Mouse (Mus musculus): ENCODE measurements around the gene Prkacb. TPM values are rescaled to one million over a fixed set of nuclear protein-coding genes. Genes with fewer than 3 reads are reported as not detected.
A peak's percentile ranks its signal among the peaks of the same experiment; 100 is the strongest.

Prkacb gene
- 10 to 100 TPM; 72.9 to 76.0 TPM for total RNA-seq (2021)
- long read RNA-seq, experiment 1, full-length matches to known transcripts, result 64 of 73 reads
- long read RNA-seq, experiment 1, partial matches to known transcripts, result 3 of 73 reads
- long read RNA-seq, experiment 1, other reads (novel, unspliced or antisense), result 6 of 73 reads
- long read RNA-seq, experiment 2, full-length matches to known transcripts, result 87 of 95 reads
- long read RNA-seq, experiment 2, partial matches to known transcripts, result 1 of 95 reads
- long read RNA-seq, experiment 2, other reads (novel, unspliced or antisense), result 7 of 95 reads

DNA sequence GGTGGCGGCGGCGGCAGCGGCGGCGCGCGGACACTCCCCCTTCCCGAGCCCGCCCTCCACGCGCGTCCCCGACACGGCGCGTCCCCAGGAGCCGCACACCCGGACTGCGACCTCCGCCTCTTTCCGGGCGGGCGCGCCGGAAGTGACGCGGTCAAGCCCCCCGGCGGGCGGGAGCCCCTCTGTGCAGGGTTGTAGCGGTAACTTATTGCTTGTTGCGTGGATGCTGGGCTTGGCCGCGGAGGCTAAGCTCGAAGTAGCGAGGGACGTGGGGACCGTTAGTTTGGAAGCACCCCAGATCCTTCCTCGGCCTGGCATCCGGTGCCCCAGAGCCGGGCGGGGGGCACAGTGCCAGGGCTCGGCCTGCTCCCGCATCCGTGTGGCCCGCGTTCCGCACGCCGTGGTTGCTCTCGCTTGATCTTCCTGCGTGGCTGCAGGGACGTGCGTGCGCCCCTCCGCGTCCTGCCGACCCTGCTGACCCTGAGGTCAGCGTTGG, at the start of gene Prkacb:
Gene Prkacb, minus strand, starts transcription at position 90 of the 493 bp plus-strand sequence.
- peak; percentile 88 to 92 for DNase-seq (ENCODE audit: low spot score in 2 of 2)

DNA sequence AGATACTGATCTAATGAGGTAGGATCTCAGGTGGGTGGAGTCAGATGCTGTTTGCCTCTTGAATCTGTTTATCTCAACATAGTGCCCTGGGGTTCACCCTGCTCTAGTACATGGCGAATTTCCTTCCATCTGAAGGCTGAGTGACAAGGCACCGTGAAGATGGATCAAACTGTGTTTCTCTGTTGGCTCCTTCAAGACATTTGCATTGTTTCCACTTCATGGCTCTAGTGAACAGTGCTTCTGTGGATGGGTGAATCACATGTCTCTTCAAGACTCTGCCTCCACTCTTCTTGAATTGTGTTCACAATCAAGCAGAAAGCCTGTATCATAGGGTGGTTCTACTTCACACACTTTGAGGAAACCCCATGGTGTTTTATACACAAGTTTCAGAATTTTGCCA, 47.5 kb upstream of the Prkacb start:
- no peak for DNase-seq (ENCODE audit: low spot score in 2 of 2)

DNA sequence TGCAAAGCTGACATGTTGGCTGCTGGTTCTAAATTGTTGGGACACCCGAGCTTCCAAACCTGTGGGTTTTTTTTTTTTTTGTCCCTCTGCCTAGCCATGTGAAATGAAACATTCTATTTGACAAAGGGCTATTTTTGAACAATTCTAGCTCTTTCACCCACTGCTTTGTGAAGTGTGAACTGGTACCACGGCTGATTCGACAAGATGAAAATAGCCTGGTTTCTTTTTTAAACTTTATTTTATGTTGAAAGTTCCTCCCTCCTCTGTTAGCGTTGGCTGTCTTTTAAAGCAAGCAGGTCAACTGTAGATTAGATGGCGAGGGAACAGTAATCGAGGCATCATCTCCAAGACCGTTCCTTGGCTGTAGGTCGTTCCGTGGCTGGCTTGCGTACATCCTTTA, 44.6 kb upstream of the Prkacb start:
- no peak for DNase-seq (ENCODE audit: low spot score in 2 of 2)

DNA sequence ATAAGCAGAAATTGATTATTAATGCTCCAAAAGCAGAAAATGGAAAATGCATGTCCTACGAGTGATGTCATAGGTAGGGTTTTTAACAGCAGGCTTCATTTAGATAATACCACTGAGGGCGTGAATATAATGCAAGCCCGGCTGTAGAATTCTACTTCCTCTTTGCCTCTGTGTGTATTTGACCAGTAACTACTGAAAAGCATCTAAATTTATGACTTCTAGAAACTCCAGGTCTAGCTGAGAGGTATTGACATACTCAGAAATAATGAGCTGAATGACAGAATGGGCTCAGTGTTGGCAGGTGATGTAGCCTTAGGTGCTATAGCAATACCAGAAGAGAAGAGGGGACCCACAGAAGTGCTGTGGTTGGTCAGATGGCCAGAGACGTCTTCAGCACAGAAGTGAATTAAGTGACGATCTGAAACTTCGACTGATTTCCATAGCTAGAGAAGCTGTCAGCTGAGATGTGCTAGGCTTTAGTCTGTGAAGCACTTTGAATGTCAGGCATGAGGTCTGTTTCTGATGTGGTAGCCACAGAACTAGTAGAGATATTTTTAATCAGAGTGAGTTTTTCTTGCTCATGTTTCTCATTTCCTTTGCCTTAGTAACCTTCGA, 41.8 kb upstream of the Prkacb start:
- DNase-seq (ENCODE audit: low spot score in 2 of 2), result no peak

DNA sequence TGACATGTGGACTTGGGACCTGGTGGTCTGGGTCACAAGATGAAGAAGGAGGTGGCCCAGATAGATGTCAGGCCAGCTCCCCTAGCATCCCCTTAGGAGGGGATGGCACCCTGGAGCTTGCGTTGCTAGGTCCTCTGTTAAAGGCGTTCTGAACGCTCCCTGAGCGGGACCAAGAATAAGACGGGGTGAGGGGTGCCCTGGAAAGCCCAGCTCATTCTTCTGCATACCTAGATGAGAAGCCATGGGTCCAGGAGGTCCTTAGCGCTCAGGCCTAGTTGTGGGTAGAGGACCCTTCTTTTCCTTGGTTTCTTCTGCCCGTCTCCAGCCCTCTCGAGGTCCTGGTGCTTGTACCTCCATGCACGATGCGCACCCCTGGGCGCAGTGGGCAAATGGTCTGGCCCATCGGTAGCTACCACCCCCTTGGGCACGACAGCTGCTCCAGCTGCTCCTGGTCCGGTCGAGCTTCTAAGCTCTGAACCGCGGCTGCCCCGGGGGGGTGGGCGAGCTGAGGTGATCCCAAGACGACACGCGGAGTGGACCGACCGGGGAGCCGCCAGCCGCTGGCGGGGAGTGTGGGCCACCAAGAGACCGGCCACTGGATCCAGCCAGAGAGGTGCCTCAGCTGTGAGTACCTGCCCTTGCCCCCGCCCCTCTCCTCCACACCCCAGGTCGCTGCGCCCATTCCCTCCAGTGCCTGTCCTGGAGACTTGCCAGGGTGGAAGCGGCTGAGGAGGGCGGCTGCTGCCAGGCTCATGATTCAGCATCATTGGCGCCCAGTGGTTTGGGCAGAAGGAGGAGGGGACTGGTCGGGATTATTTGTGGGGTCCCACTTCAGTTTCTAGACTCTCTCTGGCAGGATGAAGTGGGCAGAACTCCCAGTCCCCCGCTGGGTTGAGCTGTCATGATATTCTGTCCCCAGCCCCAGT, 39.4 kb upstream of the Prkacb start, which contains the start of gene Ttll7:
Gene Ttll7, plus strand, starts transcription at position 402 of the 926 bp plus-strand sequence.
- DNase-seq (ENCODE audit: low spot score in 2 of 2), result peak; percentile 39 to 80

DNA sequence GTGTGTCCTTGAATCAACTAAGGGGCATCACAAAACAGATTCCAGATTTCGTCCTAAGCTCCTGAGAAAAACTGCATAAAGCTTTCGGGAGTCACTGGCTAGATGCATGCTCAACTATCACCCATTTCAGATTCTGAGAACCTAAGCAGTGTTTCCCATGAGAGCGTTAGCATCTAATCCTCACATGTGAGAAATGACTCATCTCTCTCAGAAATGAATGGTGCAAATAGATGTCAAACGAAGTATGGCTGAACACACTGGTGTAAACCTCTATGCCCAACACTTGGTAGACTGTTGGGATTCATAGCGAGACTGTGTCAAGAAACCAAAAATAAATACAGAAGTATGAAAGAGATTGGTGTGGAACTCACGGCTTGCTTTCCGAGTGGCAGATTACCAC, 36.6 kb upstream of the Prkacb start:
- DNase-seq (ENCODE audit: low spot score in 2 of 2), result no peak

DNA sequence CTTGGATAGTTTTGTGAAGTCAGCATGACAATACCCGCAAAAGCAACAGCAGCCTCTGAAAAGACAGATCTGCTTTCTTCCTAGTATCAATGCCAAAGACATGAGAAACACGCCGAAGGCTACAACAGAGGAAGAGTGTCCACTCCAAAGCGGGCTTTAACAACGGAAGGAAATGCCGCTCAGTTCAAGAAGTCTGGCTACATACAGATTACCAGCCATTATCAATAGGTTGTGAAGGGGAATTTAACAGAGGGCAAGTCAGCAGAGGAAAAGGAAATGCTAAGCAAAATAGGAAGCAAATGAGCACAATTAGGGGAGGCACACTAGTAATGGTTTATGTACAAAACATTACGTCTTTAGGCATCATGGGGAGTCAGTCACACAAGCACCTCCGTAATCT, 35.3 kb upstream of the Prkacb start:
- DNase-seq (ENCODE audit: low spot score in 2 of 2), result no peak

DNA sequence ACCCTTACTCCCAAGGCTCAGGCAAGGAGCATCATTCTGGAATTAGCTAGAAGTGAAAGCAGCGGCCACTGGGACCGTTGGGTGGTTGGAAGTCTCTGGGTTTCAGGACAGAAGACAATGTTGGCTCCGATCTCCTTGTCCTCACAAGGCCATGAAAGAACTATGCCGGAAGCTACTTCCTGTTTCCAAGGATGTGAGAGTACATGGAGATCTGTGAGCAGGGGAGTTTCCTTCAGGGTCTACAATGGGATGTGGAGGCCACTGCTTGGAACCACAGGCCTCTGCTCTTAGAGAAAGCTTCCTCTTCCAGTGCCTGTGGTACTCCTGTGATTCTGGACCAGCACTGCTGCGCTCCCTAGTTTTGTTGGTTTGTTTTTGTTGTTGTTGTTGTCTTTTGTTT, 33.4 kb upstream of the Prkacb start:
- DNase-seq (ENCODE audit: low spot score in 2 of 2), result no peak

DNA sequence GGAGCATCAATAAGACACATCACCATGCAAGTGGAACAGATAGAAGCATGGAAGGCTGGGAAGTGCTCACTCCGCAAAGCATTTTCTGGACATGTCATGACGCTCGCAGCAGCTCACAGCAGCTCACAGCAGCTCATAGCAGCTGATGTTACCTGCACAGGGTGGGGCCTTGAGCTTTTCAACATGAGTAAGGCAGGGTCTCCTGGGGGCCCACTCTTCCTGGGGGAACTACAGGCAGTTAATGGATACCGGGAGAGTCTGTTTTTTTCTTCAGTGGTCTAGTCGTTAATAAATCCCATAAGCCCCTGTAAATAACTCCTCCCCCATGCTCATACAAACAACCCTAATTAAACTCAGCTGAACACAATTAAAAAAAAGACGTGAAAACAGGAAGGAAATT, 30.7 kb upstream of the Prkacb start:
- DNase-seq (ENCODE audit: low spot score in 2 of 2), result no peak

DNA sequence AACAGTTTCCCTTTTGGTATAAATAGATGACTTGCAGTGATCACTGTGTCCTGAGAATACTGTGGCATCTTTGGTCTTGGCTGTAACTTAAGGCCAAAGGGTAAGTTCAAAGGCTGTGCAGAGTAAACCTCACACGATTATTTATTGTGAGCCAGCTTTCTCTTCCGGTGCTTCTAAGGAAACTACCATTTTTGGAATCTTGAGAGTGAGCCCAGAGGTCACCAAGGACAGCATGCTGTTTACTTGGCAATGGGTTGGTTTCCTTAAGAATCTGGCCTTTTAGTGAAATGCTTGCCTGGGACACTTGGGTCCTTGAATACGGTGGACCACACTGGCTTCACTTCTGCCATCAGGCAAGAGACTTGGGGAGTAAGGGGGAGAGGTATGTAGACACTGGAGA, 30.0 kb upstream of the Prkacb start:
- no peak for DNase-seq (ENCODE audit: low spot score in 2 of 2)

DNA sequence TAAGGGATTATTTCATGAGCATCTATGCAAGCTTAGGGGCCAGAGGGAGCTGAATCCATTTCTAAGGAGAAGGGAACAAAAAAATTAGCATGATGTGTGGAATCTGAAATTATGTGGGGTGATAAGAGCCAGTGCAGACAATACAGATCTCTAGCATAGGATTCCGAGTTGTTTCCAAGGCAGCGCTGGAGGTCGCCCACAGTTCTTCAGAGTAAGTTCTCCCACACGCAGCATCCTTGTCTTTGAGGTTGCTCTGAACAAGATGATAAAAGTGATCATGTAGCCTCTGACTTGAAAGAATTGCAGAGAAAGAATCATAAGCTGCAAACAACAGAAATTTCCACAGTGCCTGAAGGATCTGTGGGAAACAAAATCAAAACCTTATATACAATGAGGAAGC, 7.9 kb upstream of the Prkacb start:
- DNase-seq (ENCODE audit: low spot score in 2 of 2), result no peak

DNA sequence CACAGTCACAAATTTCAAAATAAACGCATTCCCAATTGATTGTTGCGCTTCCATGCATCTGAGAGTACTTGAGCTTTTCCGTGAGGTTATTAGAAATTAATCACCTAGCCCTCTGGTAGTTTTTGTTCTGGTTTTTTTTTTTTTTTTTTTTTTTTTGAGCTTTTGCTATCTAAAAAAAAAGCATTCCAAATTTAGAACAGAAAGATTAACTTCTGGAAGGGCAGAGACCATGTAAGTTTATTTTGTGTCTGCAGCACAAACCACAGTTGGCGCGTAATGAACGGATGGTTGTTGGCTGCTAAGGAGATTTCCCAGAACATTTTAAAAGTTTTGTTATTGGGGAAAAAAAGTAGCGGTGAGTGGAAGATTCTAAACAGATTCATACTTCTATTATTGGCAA, 834 bp upstream of the Prkacb start:
- DNase-seq (ENCODE audit: low spot score in 2 of 2), result no peak

DNA sequence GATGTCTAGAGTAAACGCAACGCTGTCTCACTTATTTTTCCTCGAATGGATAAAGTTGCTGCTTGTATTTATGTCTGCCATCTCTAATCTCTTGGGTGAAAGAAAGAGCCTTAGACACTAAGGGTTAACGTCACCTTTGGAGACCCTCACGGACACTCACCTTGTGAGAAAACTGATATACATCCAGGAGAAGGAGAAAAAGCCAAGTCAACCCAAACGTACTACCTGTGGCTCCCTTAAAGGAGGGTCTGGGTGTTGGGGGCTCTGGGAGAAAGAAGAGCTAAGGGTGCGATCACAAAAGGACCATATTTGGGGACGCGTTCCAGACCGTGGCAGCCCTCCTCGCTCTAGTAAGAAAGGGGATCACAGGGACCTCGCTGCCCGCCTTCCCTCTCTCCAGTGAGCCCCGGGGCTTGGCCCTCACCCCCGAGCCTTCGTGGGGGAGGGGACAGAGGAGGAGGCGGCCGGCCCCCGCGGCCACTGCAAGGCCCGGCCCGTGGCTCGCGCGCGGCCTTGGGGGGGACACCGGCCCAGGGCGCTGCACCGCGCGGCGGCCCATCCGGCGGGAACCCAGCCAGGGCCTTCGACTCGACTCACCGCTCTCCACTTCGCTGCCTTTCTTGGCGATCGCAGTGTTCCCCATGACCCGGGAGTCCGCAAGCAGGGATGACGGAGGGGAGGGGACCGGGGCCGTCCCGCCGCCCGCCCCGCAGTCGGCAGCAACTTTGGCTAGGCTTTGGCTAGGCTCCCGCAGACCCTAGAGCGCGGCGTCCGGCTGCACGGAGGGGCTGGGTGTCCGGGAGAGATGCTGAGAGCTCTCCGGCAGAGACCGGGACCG, 530 bp downstream of the Prkacb start:
- peak; percentile 41 to 60 for DNase-seq (ENCODE audit: low spot score in 2 of 2)

DNA sequence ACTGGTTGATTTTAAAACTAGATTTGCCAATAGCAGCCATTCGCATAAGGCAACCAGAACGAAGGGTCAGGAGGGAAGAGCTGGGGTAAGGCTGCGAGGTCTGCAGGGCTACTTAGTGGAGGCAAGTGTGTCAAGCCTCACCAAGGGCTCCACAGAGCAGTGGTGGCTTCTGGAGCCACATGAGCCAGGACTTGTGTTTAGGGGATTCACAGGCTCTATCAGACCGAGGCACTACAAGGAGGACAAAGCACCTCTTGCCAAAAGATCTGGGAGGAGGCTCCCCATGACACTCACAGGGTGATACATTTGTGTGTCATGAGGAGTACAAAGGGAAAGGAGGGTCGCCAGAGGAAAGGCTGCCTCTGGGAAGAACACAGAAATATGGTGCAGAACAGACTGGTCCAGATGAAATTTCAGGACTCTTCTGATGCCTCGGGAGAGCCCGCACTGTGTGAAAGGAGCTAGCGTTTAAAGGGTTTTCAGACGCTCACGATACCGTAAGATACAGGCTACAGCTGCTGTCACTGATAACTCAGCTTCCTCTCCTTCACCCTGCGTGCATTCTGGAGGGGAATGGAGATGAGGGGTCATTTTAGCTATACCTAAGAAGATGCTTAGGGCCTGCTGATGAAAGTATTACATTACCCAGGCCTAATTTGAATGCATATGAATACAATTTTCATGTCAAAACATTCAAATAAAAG, 19.1 kb downstream of the Prkacb start:
- DNase-seq (ENCODE audit: low spot score in 2 of 2), result no peak

DNA sequence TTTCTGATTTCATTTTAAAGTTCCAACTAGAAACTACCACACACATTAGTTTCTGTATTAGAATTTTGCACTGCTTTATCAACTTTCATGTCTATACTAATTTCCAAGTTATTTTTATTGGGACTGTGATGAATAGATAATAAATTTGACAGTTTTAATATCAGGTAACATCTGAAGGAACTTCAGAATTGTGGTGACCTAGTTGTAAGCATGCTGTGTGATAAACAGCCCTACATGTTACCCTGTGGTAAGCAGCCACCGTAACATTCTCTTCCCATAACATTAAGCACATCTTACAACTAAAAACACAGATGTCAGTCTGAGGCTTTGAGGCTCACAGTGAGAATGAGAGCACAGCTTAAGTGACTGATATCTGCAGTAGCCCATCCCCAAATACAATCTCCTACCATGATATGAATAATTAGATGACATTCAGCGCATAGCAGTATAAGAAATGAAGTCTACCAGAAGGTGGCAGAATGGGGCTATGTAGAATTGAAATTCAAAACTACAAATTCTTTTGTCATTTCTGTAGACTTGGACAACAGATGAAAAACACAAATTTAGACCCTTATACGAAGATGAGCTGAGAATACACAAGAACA, 20.5 kb downstream of the Prkacb start:
- DNase-seq (ENCODE audit: low spot score in 2 of 2), result no peak

DNA sequence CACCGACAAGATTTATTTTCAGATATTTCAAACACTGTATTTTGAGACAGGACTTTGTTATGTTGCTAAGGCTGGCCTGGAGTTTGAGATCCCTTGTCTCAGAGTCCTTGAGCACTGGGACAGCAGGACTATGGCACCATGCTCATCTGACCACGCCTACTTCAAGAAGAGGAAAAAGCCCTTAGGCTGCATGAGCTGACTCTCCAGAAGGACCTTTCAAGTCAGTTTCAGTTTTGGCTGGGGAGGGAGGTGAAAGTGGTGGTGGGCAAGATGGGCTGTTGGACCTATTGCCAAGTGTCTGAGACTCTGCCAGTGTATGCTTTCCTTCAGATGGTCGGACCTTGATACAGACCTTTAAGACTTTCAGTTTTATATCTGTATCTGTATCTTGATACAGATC, 28.6 kb downstream of the Prkacb start:
- no peak for DNase-seq (ENCODE audit: low spot score in 2 of 2)

DNA sequence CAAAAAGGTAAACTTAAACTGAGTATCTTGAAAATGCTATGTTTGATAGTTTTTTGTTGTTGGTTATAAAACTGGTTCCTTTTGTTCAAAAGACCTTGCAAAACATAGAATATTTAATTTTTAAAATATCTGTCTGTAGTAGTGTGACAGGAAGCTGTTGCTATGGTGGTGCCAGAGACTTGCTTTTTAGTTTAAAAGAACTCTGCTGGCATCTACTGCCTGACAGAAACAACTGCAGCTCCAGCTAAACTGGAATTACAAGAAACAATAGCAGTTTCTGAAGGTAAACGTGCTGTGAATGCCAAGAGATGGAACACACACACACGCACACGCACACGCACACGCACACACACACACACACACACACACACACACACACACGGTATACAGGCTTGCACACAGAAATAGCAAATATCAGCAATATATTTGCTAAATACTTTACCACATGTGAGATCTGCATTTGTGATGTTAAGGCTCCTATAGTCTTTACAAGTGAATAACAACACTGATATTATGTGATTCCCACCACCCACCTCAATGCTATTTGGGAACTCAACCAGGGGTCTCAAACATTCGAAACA, 29.1 kb downstream of the Prkacb start:
- no peak for DNase-seq (ENCODE audit: low spot score in 2 of 2)

DNA sequence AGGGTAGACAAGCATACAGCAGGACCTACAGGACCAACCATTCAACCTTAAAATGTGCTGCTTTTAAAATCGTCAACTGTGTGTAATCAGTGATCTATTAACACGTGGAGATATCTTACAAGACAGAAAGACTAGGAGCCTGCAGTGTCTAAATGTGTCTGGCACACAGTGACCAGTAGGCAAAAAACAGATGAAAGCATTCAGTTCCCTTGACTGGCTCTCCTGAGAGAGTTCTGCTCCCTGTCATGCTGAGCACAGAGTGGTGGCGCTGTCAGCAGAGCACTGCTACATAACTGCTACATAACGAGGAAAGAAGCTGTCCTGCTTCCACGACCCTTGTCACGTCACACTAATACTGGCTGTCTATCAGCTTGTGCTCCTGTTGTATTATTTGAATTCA, 30.2 kb downstream of the Prkacb start:
- DNase-seq (ENCODE audit: low spot score in 2 of 2), result no peak

DNA sequence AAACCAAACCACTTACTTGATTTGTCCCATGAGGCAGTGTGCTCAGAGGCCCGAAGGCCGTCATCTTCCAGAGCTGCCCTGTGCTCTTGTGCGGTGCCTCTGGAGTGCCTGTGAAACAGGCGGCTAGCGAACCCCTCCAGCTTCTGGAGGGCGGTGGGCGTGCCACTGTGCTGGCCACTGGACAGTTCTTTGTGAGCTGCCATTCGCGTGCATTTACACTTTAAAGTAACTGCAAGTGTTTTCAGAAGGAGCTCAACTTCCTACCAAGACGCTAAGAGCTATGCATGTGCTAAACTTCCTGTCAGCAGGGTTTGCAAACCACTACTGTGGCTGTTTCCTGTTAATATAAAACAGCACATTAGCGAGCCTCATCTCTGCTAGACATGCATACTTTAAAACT, 31.7 kb downstream of the Prkacb start:
- DNase-seq (ENCODE audit: low spot score in 2 of 2), result peak in 1 of 2 experiments; percentile 28

All from gastrocnemius, postnatal 4 days (tissue).